Mouse (Mus musculus) v-Abl transformed pro-B cells (cell line): Measurements from ENCODE around the gene Prdx5.
"Not testable (repeated sequence)": the region's sequence is repeated elsewhere in the genome, so short reads cannot be mapped to it uniquely, and the experiment has no call there.

Experiments used
- in situ Hi-C, 2 experiments: fragments of 400-800 bp; cut with MboI; formaldehyde crosslinking; loops; one replicate each; pipeline ENCODE4 v1.15.1; 2025; ENCODE audit not compliant: unreplicated experiment in 2 of 2

Gene Prdx5

DNA sequence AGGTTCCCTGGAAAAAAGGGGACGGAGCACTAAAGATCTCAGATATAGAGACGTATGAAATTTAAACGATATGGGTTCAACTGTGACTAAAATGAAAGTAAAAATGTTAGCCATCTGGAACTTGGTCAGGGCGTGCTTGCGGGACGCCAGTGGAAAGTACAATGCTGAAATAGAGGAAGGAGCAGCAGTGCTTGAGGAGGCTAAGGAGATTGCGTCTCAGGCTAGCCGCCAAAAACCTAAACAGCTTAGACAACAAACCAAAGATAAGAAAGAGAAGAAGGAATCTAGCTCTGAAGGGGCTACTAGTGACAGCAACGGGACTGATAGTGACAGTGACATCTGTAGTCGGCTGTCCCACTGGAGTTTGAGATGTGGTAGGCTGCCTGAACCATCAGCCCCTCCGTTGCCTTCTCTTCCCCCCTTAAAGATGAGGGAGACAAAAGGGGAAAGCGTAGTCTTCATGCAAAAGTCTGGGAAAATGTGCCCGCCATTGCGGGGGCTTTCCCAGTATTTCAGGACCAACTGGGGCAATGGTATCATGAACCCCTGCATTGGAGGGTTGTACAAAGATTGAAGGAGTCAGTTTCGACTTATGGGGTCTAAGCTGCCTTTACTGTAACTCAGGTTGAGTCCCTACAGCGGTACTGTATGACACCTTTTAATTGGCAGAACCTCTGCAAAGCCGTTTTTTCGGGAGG is 14.1 kb downstream of the Prdx5 start:
- in situ Hi-C loops, result not testable (repeated sequence)

DNA sequence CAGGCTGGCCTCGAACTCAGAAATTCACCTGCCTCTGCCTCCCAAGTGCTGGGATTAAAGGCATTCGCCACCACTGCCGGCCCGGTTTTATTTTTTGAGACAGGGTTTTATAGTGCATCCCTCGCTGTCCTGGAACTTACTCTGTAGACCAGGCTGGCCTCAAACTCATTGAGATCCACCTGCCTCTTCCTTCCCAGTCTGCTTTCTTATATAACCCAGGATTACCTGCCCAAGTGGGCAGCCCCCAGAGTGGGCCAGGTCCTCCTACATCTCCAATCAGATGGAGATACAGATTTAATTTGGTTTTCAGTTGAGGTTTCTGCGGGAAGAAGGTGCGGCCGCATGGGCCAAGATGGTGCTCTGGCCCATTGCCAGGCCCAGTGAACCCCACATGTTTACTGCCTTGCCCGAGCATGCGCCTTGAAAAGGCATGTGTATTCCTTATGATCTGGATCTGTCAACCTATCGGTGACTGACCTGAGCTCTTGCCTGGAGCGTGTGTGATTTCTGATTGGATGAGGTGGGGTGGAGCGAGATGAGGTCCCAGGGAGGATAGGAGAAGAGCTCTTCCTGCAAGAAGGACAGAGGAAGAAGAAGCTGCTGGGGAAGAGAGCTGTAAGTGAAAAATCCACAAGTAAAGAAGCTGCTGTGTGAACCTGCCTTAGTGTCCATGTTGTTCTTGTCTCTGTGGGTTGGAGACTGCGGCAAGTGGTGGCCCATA is 16.0 kb downstream of the Prdx5 start:
- in situ Hi-C loops, result no loop called here

DNA sequence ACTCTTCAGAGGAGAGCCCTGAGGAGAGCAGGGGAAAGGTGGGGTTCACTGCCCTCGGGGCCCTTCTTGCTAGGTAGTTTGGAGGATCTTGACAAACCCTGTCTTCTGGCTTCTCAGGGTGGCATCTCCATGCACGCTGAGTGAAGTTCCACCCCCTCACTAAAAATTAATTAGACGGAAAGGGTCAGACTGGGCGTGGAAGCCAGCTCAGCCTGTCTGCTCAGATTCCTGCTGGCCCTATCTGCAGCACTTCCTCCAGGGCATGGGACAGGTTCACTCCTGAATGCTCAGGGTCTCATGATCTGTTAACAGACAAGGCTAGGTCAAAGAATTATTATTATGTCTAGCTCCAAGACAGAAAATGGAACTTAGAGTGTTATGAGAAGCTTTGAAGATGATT is 17.4 kb downstream of the Prdx5 start:
- in situ Hi-C loops, result no loop called here

GRCm38 (mm10) chr19:6877965-6878364 is 31.9 kb downstream of the Prdx5 start:
- in situ Hi-C loops, result no loop called here

DNA sequence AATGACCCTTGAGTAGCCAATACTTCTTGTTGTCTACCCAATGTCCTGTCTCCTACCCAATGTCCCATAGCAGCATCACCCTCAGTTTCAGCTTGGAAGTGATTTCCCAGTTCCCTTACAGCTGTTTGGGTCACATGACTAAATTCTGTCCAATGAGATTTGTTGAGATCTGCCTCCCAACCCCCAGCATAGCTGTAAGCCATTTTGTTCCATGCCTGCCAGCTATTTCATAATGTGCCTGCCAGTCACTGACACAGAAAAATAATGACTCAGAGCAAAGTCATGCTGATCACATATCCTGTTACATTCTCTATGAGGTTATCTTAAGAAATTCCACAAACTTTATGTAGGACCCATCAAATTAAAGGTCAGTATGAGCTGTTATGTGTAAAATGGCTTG is 33.1 kb downstream of the Prdx5 start:
- in situ Hi-C loops, result no loop called here

GRCm38 (mm10) chr19:6875834-6876233 is 34.1 kb downstream of the Prdx5 start:
- in situ Hi-C loops, result no loop called here

- in situ Hi-C loops, result loop anchor here (5.0 kb wide), 1 partner anchor 38 kb away; the partner anchor contains the start of gene Prdx5 (in 2 of the 2)
Measured at GRCm38 (mm10) chr19:6874257-6874656, 35.6 kb downstream of the Prdx5 start.

- in situ Hi-C loops, result loop anchor here (5.0 kb wide), 1 partner anchor 40 kb away; the partner anchor contains the start of gene Prdx5 (in 2 of the 2)
Measured at GRCm38 (mm10) chr19:6872701-6873100, 37.2 kb downstream of the Prdx5 start.

- in situ Hi-C loops, result loop anchor here (5.0 kb wide), 1 partner anchor 41 kb away; the partner anchor contains the start of gene Prdx5 (in 2 of the 2)
Measured at GRCm38 (mm10) chr19:6871574-6872271, 38.2 kb downstream of the Prdx5 start.

DNA sequence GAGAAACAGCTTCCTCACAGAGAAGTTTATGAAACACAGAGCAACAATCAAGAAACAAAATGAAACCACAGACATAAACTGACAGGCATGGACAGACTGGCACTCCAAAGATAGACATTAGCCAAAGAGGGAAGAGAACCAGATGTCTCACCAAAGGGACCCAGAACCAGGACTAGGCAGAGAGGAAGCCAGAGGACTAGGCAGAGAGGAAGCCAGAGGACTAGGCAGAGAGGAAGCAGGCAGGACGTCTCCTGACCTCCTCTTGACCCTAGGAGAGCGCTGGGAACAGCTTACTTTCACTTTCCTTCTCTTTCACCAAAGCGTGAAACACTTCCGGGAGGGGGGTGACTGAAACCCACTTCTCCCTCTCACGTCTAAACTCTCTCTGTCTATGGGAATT is 40.6 kb downstream of the Prdx5 start:
- in situ Hi-C loops, result no loop called here

DNA sequence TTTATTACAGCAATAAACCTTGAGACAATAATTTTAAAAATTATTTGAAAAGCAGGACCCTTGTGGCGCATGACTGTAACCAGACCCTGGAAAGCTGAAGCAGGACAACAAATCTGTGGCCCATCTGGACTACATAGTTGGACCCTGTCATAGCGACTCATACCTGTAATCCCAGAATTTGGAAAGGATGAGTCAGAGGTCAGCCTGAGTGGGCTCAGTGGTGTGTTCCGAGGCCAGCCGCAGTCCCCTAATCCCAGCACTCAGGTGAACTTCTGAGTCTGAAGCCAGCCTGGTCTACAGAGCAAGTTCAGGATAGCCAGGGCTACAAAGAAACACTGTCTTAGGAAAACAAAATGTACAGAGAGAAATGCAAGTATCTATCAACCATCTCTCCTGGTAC is 48.5 kb downstream of the Prdx5 start:
- in situ Hi-C loops, result no loop called here

- in situ Hi-C loops, result no loop called here
Measured at GRCm38 (mm10) chr19:6860706-6861105, 49.2 kb downstream of the Prdx5 start.

- in situ Hi-C loops, result loop anchor here in 1 of 2 experiments (5.0 kb wide), 1 partner anchor 368 kb away; no protein-coding TSS in a partner anchor
Measured at GRCm38 (mm10) chr19:6859971-6860370, 49.9 kb downstream of the Prdx5 start.

- in situ Hi-C loops, result loop anchor here in 1 of 2 experiments (5.0 kb wide), 1 partner anchor 367 kb away; no protein-coding TSS in a partner anchor
Measured at GRCm38 (mm10) chr19:6859032-6859651, 50.8 kb downstream of the Prdx5 start.

GRCm38 (mm10) chr19:6858031-6858430 is 51.9 kb downstream of the Prdx5 start, which contains the start of gene Ccdc88b:
Gene Ccdc88b (minus strand): TSS chr19:6858211.
- in situ Hi-C loops, result loop anchor here in 1 of 2 experiments (5.0 kb wide), 1 partner anchor 366 kb away; no protein-coding TSS in a partner anchor

GRCm38 (mm10) chr19:6857391-6858005 is 52.4 kb downstream of the Prdx5 start:
- in situ Hi-C loops, result loop anchor here in 1 of 2 experiments (5.0 kb wide), 1 partner anchor 365 kb away; no protein-coding TSS in a partner anchor

DNA sequence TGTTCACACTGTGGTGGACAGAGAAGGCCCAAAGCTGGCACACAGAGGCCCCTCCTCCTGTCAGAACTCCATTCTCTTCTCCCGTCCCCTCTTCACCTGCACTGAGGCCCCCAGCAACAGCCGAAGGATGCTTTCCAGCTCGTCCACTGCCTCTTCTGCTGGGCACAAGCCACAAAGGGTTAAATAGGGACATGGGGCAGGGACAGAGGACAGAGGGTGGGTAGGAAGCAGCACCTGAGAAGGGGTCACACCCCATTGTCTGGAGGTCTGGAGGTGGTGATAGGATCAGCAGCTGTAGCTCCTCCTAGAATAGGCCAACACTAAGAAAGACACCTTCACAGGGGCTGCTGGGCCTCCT is 52.9 kb downstream of the Prdx5 start:
- in situ Hi-C loops, result loop anchor here in 1 of 2 experiments (5.0 kb wide), 1 partner anchor 365 kb away; no protein-coding TSS in a partner anchor
